Mouse (Mus musculus) stomach, embryonic 16.5 days (tissue): ENCODE measurements around the gene Thy1. TPM values are rescaled to one million over a fixed set of nuclear protein-coding genes. Genes with fewer than 3 reads are reported as not detected.

Experiments used
- ATAC-seq: fragments of 200-750 bp; cut with Nextera tagmentation; 2 replicates; pipeline ENCODE4 v1.8.0; 2017; ENCODE audit warnings: moderate number of reproducible peaks, moderate TSS enrichment; ENCODE audit not compliant: insufficient read depth, low FRiP score
- H3K27ac ChIP-seq: fragments of 300-500 bp; sonication (generic); 2 replicates; pipeline ENCODE4 v1.5.1; 2014; ENCODE audit warnings: low read length
- H3K27me3 ChIP-seq: fragments of 300-500 bp; sonication (generic); 2 replicates; pipeline ENCODE4 v1.6.1; 2014; ENCODE audit warnings: low read length, control low read depth, mixed read lengths; ENCODE audit not compliant: control insufficient read depth, insufficient read depth
- H3K36me3 ChIP-seq: fragments of 300-500 bp; sonication (generic); 2 replicates; pipeline ENCODE4 v1.6.1; 2014; ENCODE audit warnings: low read length; ENCODE audit not compliant: control insufficient read depth, insufficient read depth
- H3K4me1 ChIP-seq: fragments of 300-500 bp; sonication (generic); 2 replicates; pipeline ENCODE4 v1.6.1; 2014; ENCODE audit warnings: low read length, control low read depth, mixed read lengths; ENCODE audit not compliant: control insufficient read depth, insufficient read depth
- H3K4me2 ChIP-seq: fragments of 300-500 bp; sonication (generic); 2 replicates; pipeline ENCODE4 v1.6.1; 2014; ENCODE audit warnings: low read depth, low read length, mixed read lengths
- H3K4me3 ChIP-seq: fragments of 300-500 bp; sonication (generic); replicated peaks from 2 replicates; pipeline ENCODE4 v1.5.1; 2014; ENCODE audit warnings: mild to moderate bottlenecking, low read length
- H3K9ac ChIP-seq: fragments of 300-500 bp; sonication (generic); 2 replicates; pipeline ENCODE4 v1.6.1; 2014; ENCODE audit warnings: low read length
- H3K9me3 ChIP-seq: fragments of 300-500 bp; sonication (generic); replicated peaks from 2 replicates; pipeline ENCODE4 v1.6.1; 2016; ENCODE audit warnings: low read length, control low read depth; ENCODE audit not compliant: control insufficient read depth
- WGBS: fragments of 180-500 bp; shearing (Covaris S2); extraction: QIAGEN DNeasy Blood & Tissue Kit; methylation state at CpG from one replicate; pipeline ENCODE4 v1.1.7; 2014; 5-methylcytosine and 5-hydroxymethylcytosine counted together
- polyA plus RNA-seq: library from polyadenylated mRNA; unstranded; fragments of >200 nt; fragmentation: Nextera tagmentation; extraction: Ambion mirVana; gene quantifications from 2 replicates; pipeline ENCODE4 v1.2.1, GENCODE M21; 2015

Gene Thy1
- polyA plus RNA-seq, 1 experiment from 2014 or later, result 2.0 TPM

- Histone ChIP-seq H3K27ac (peak overlapping the region; percentile 54; the same call in 1 of the 2 replicates), H3K4me1 (peaks cover 50% of the 10 kb centered on the region), H3K9ac (peak overlapping the region; percentile 73), H3K36me3 (no peaks in the 10 kb centered on the region), H3K4me3 (peak overlapping the region; percentile 52), H3K27me3 (no peaks in the 10 kb centered on the region), H3K9me3 (no peaks in the 10 kb centered on the region), H3K4me2 (peak overlapping the region; percentile 88)
- ATAC-seq, result peak; percentile 7; the same call in 1 of the 2 replicates
- WGBS, result 2% methylated on average over 14 of the region's 14 CpGs
Observed at GRCm38 (mm10) chr9:44084236-44084635, 41.1 kb downstream of the Thy1 start.

GRCm38 (mm10) chr9:44084659-44085229 is 41.6 kb downstream of the Thy1 start:
- WGBS, result under 1% methylated on average over 62 of the region's 62 CpGs
- H3K4me3 ChIP-seq, result peak overlapping the region; percentile 52
- no peaks in the 10 kb centered on the region for H3K9me3 ChIP-seq
- no peak overlapping the region for H3K27ac ChIP-seq
- H3K9ac ChIP-seq, result peak overlapping the region; percentile 73
- H3K36me3 ChIP-seq, result no peaks in the 10 kb centered on the region
- peak; percentile 85 for ATAC-seq
- no peaks in the 10 kb centered on the region for H3K27me3 ChIP-seq
- peak overlapping the region; percentile 88 for H3K4me2 ChIP-seq
- peaks cover 52% of the 10 kb centered on the region for H3K4me1 ChIP-seq

- ATAC-seq, result no peak
- Histone ChIP-seq H3K27me3 (no peaks in the 10 kb centered on the region), H3K4me1 (peaks cover 50% of the 10 kb centered on the region), H3K36me3 (no peaks in the 10 kb centered on the region), H3K9ac (peak overlapping the region; percentile 73), H3K4me3 (peak overlapping the region; percentile 52), H3K9me3 (no peaks in the 10 kb centered on the region), H3K27ac (no peak overlapping the region), H3K4me2 (peak overlapping the region; percentile 88)
- 5% methylated on average over 10 of the region's 10 CpGs for WGBS
Observed at GRCm38 (mm10) chr9:44085276-44085675, 42.1 kb downstream of the Thy1 start.

- peak overlapping the region; percentile 52 for H3K4me3 ChIP-seq
- 69% methylated on average over 15 of the region's 15 CpGs for WGBS
- H3K4me1 ChIP-seq, result peaks cover 43% of the 10 kb centered on the region
- H3K27me3 ChIP-seq, result no peaks in the 10 kb centered on the region
- no peak overlapping the region for H3K27ac ChIP-seq
- no peaks in the 10 kb centered on the region for H3K9me3 ChIP-seq
- no peaks in the 10 kb centered on the region for H3K36me3 ChIP-seq
- H3K9ac ChIP-seq, result no peak overlapping the region
- ATAC-seq, result no peak
- H3K4me2 ChIP-seq, result peak overlapping the region; percentile 88
Observed at GRCm38 (mm10) chr9:44085741-44086665, 42.8 kb downstream of the Thy1 start.

GRCm38 (mm10) chr9:44086960-44087359 is 43.8 kb downstream of the Thy1 start:
- Histone ChIP-seq H3K4me2 (no peak overlapping the region), H3K27ac (no peak overlapping the region), H3K9ac (no peak overlapping the region), H3K36me3 (no peaks in the 10 kb centered on the region), H3K9me3 (no peaks in the 10 kb centered on the region), H3K27me3 (no peaks in the 10 kb centered on the region), H3K4me3 (no peak overlapping the region), H3K4me1 (peaks cover 43% of the 10 kb centered on the region)
- no peak for ATAC-seq
- WGBS, result 52% methylated on average over 10 of the region's 10 CpGs

- H3K4me1 ChIP-seq, result peaks cover 43% of the 10 kb centered on the region
- H3K27me3 ChIP-seq, result no peaks in the 10 kb centered on the region
- H3K9me3 ChIP-seq, result no peaks in the 10 kb centered on the region
- 11% methylated on average over 15 of the region's 15 CpGs for WGBS
- no peak for ATAC-seq
- H3K27ac ChIP-seq, result no peak overlapping the region
- H3K9ac ChIP-seq, result no peak overlapping the region
- H3K4me3 ChIP-seq, result no peak overlapping the region
- H3K4me2 ChIP-seq, result peak overlapping the region; percentile 21; the same call in 1 of the 2 replicates
- H3K36me3 ChIP-seq, result no peaks in the 10 kb centered on the region
Observed at GRCm38 (mm10) chr9:44087761-44088455, 44.7 kb downstream of the Thy1 start.

GRCm38 (mm10) chr9:44088877-44089608 is 45.9 kb downstream of the Thy1 start:
- Histone ChIP-seq H3K27me3 (no peaks in the 10 kb centered on the region), H3K4me2 (no peak overlapping the region), H3K9me3 (no peaks in the 10 kb centered on the region), H3K27ac (no peak overlapping the region), H3K4me3 (no peak overlapping the region), H3K36me3 (no peaks in the 10 kb centered on the region), H3K9ac (no peak overlapping the region), H3K4me1 (peaks cover 37% of the 10 kb centered on the region)
- 56% methylated on average over 12 of the region's 12 CpGs for WGBS
- ATAC-seq, result no peak

- Histone ChIP-seq H3K4me2 (no peak overlapping the region), H3K9ac (no peak overlapping the region), H3K27ac (no peak overlapping the region), H3K36me3 (no peaks in the 10 kb centered on the region), H3K9me3 (no peaks in the 10 kb centered on the region), H3K4me1 (peaks cover 14% of the 10 kb centered on the region), H3K4me3 (no peak overlapping the region), H3K27me3 (no peaks in the 10 kb centered on the region)
- 38% methylated on average over 24 of the region's 24 CpGs for WGBS
- peak; percentile 79; the same call in 1 of the 2 replicates for ATAC-seq
Observed at GRCm38 (mm10) chr9:44093612-44094503, 50.7 kb downstream of the Thy1 start.
